Mouse (Mus musculus) small intestine, adult 2 months (tissue): ENCODE measurements at regions not wholly inside any gene's neighbourhood (a gene's known extent, or its start where the extent isn't known, plus 50 kb on each side); places are given as distances from the start of the nearest gene placed in this dataset.

Source experiments
- CTCF ChIP-seq: fragments of 200-500 bp; IDR thresholded peaks from 2 replicates; pipeline ENCODE4 v1.5.1; 2012; ENCODE audit warnings: low read depth, mild to moderate bottlenecking, control low read depth, inconsistent platforms, low read length, moderate library complexity, mixed read lengths; ENCODE audit not compliant: insufficient replicate concordance, insufficient read length; ENCODE audit errors: extremely low read depth
- POLR2A ChIP-seq: fragments of 200-500 bp; IDR thresholded peaks from 2 replicates; pipeline ENCODE4 v1.6.1; 2012; ENCODE audit warnings: low read depth, mild to moderate bottlenecking, control low read depth, inconsistent platforms, low read length, moderate library complexity

DNA sequence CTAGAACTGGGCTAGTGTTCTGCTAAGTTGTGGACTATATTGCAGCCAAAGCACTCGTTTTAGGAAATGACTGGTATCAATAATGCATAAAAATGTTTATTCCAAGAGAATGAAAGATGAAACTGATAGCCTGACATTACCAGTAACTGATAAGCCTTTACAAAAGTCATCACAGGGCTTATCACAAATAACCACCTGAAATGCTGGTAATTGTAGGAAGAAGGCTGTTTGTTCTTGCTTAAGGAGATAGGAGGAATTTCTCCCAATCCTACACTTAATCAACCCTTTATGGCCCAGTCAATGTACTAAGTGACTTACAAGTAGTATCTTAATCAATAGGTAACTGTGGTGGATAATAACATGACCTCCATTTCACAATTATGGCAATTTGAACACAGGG, 217.1 kb upstream of the Rasa1 start:
- TF ChIP-seq CTCF (no peak), POLR2A (no peak)
